Mouse (Mus musculus) adrenal gland, postnatal 25 days (tissue): ENCODE results near the gene Extl2. TPM values are rescaled to one million over a fixed set of nuclear protein-coding genes. Genes with fewer than 3 reads are reported as not detected.

Experiments
- DNase-seq: peaks from one replicate; pipeline ENCODE4 v3.0.0; 2021; ENCODE audit warnings: mixed read lengths
- total RNA-seq: library from RNA; stranded (reverse); gene quantifications from 2 replicates; pipeline ENCODE4 v1.2.3, GENCODE M21; 2021

Gene Extl2
- total RNA-seq, 1 experiment from 2014 or later: 26.4 TPM

GRCm38 (mm10) chr3:116007941-116008440 lies 729 bp downstream of the Extl2 start:
- DNase-seq: peak; percentile 77

- DNase-seq: no peak
Measured at GRCm38 (mm10) chr3:116009622-116010344, 2.5 kb downstream of the Extl2 start.

GRCm38 (mm10) chr3:116014901-116015300 lies 7.6 kb downstream of the Extl2 start:
- no peak for DNase-seq

- DNase-seq: no peak
Measured at GRCm38 (mm10) chr3:116016116-116016515, 8.9 kb downstream of the Extl2 start.

- no peak for DNase-seq
Measured at GRCm38 (mm10) chr3:116018606-116019005, 11.3 kb downstream of the Extl2 start.

- no peak for DNase-seq
Measured at GRCm38 (mm10) chr3:116019136-116019535, 11.9 kb downstream of the Extl2 start.

- DNase-seq: no peak
Measured at GRCm38 (mm10) chr3:116024236-116024635, 17.0 kb downstream of the Extl2 start.

- DNase-seq: no peak
Measured at GRCm38 (mm10) chr3:116024669-116025068, 17.4 kb downstream of the Extl2 start.

GRCm38 (mm10) chr3:116025701-116026100 lies 18.4 kb downstream of the Extl2 start:
- DNase-seq: no peak

GRCm38 (mm10) chr3:116026996-116027395 lies 19.7 kb downstream of the Extl2 start:
- DNase-seq: no peak

GRCm38 (mm10) chr3:116030152-116030788 lies 23.0 kb downstream of the Extl2 start:
- DNase-seq: no peak

GRCm38 (mm10) chr3:116033218-116033870 lies 26.1 kb downstream of the Extl2 start:
- DNase-seq: no peak

- no peak for DNase-seq
Measured at GRCm38 (mm10) chr3:116033871-116034222, 26.6 kb downstream of the Extl2 start.

- no peak for DNase-seq
Measured at GRCm38 (mm10) chr3:116040776-116041175, 33.5 kb downstream of the Extl2 start.

GRCm38 (mm10) chr3:116046000-116046399 lies 38.7 kb downstream of the Extl2 start:
- no peak for DNase-seq

GRCm38 (mm10) chr3:116047034-116047433 lies 39.8 kb downstream of the Extl2 start:
- no peak for DNase-seq

- DNase-seq: no peak
Measured at GRCm38 (mm10) chr3:116057078-116057477, 49.8 kb downstream of the Extl2 start.

GRCm38 (mm10) chr3:116060320-116060719 lies 53.1 kb downstream of the Extl2 start:
- no peak for DNase-seq

GRCm38 (mm10) chr3:116062141-116062540 lies 54.9 kb downstream of the Extl2 start:
- DNase-seq: no peak

- no peak for DNase-seq
Measured at GRCm38 (mm10) chr3:116072584-116072983, 65.3 kb downstream of the Extl2 start.

GRCm38 (mm10) chr3:116076739-116077138 lies 69.5 kb downstream of the Extl2 start:
- DNase-seq: no peak

- no peak for DNase-seq
Measured at GRCm38 (mm10) chr3:116078490-116078889, 71.2 kb downstream of the Extl2 start.
